Mouse (Mus musculus): ENCODE results near the gene Crtap. TPM values are rescaled to one million over a fixed set of nuclear protein-coding genes. Genes with fewer than 3 reads are reported as not detected.

Gene Crtap
- polyA plus RNA-seq (2012; rRNA removed) = 13.8 and 17.7 TPM in 2 replicates

GRCm38 (mm10) chr9:114389905-114390748 is at the start of gene Crtap:
TSS of gene Crtap (minus strand) at chr9:114390675.

GRCm38 (mm10) chr9:114400949-114401684 is 10.6 kb upstream of the Crtap start, which contains the start of the genes Glb1 and Tmppe:
TSS of gene Glb1 (plus strand) at chr9:114401076.
TSS of gene Tmppe (plus strand) at chr9:114401105.

GRCm38 (mm10) chr9:114329855-114330254 is 60.6 kb downstream of the Crtap start, which contains the start of gene Bcl2a1c:
TSS of gene Bcl2a1c (plus strand) at chr9:114330135.

Other genes starting within 250 kb of the Crtap start
- not detected in 2 replicates for gene Bcl2a1c, start 60.5 kb downstream of the Crtap start, polyA plus RNA-seq (2012; rRNA removed)
- gene Glb1, start 10.4 kb upstream of the Crtap start, polyA plus RNA-seq (2012; rRNA removed) = 8.1 and 10.1 TPM in 2 replicates
- gene Tmppe, start 10.4 kb upstream of the Crtap start, polyA plus RNA-seq (2012; rRNA removed) = 1.0 and 1.5 TPM in 2 replicates
- 0.01 and 0.03 TPM in 2 replicates for gene Ccr4, start 114.2 kb upstream of the Crtap start, polyA plus RNA-seq (2012; rRNA removed)
- gene C130032M10Rik, start 125.0 kb upstream of the Crtap start, polyA plus RNA-seq (2012; rRNA removed) = not detected in 2 replicates
- 0.80 and 0.84 TPM in 2 replicates for gene Trim71, start 173.7 kb upstream of the Crtap start, polyA plus RNA-seq (2012; rRNA removed)
- 21.4 and 23.2 TPM in 2 replicates for gene Cnot10, start 249.5 kb upstream of the Crtap start, polyA plus RNA-seq (2012; rRNA removed)

All from liver, embryonic 14 days (tissue).